Mouse (Mus musculus) kidney, embryonic 14.5 days (tissue): ENCODE results near the gene Thap7. TPM values are rescaled to one million over a fixed set of nuclear protein-coding genes. Genes with fewer than 3 reads are reported as not detected.
"Not testable (repeated sequence)": the region's sequence is repeated elsewhere in the genome, so short reads cannot be mapped to it uniquely, and the experiment has no call there.

Experiments
- ATAC-seq: fragments of 200-750 bp; cut with Nextera tagmentation; 2 replicates; pipeline ENCODE4 v1.8.0; 2017; ENCODE audit warnings: moderate number of reproducible peaks, mild to moderate bottlenecking, moderate TSS enrichment, moderate library complexity; ENCODE audit not compliant: low FRiP score, low TSS enrichment
- H3K27ac ChIP-seq: fragments of 300-500 bp; sonication (generic); 2 replicates; pipeline ENCODE4 v1.5.1; 2014; ENCODE audit warnings: low read depth, mild to moderate bottlenecking, low read length, moderate library complexity, mixed read lengths
- H3K27me3 ChIP-seq: fragments of 300-500 bp; sonication (generic); 2 replicates; pipeline ENCODE4 v1.6.1; 2014; ENCODE audit warnings: mild to moderate bottlenecking, low read length; ENCODE audit not compliant: control insufficient read depth, insufficient read depth
- H3K36me3 ChIP-seq: fragments of 300-500 bp; sonication (generic); 2 replicates; pipeline ENCODE4 v1.6.1; 2014; ENCODE audit warnings: low read length, mixed read lengths; ENCODE audit not compliant: control insufficient read depth, insufficient read depth
- H3K4me1 ChIP-seq: fragments of 300-500 bp; sonication (generic); 2 replicates; pipeline ENCODE4 v1.6.1; 2014; ENCODE audit warnings: low read length, mixed read lengths; ENCODE audit not compliant: control insufficient read depth, insufficient read depth
- H3K4me2 ChIP-seq: fragments of 300-500 bp; sonication (generic); replicated peaks from 2 replicates; pipeline ENCODE4 v1.6.1; 2014; ENCODE audit warnings: low read depth, mild to moderate bottlenecking, low read length
- H3K4me3 ChIP-seq: fragments of 300-500 bp; sonication (generic); 2 replicates; pipeline ENCODE4 v1.5.1; 2014; ENCODE audit warnings: mild to moderate bottlenecking, low read length
- H3K9ac ChIP-seq: fragments of 300-500 bp; sonication (generic); 2 replicates; pipeline ENCODE4 v1.6.1; 2014; ENCODE audit warnings: low read depth, mild to moderate bottlenecking, low read length, moderate library complexity
- H3K9me3 ChIP-seq: fragments of 300-500 bp; sonication (generic); 2 replicates; pipeline ENCODE4 v1.6.1; 2016; ENCODE audit warnings: low read length; ENCODE audit not compliant: control insufficient read depth
- WGBS: fragments of 180-500 bp; shearing (Covaris S2); extraction: QIAGEN DNeasy Blood & Tissue Kit; methylation state at CpG from one replicate; pipeline ENCODE4 v1.1.7; 2014; 5-methylcytosine and 5-hydroxymethylcytosine counted together
- polyA plus RNA-seq: library from polyadenylated mRNA; unstranded; fragments of >200 nt; fragmentation: Nextera tagmentation; extraction: Ambion mirVana; gene quantifications from 2 replicates; pipeline ENCODE4 v1.2.1, GENCODE M21; 2014

Gene Thap7
- polyA plus RNA-seq, 1 experiment from 2014 or later, result 49.1 TPM

DNA sequence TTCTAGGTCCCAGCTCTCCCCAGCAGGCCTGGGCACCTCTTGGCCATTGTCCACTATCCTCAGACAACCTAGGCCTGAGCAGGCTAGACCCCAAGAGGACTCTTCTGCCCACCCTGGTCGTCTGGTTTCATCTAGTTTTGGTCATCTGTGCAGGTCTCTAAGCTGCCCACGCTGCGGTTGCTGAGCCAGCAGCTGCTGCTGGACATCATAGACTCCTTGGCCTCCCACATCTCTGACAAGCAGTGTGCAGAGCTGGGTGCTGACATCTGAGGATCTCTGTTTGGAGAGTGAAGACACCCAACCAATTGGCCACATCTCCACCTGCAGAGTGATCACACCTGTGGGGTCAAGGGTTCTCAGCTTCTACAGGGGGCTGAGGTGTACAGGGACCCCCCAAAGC lies 5.4 kb downstream of the Thap7 start:
- H3K9ac ChIP-seq, result no peak overlapping the region
- no peak overlapping the region for H3K4me3 ChIP-seq
- no peak for ATAC-seq
- 79% methylated on average over 3 of the region's 3 CpGs for WGBS
- H3K36me3 ChIP-seq, result peaks cover 81% of the 10 kb centered on the region
- peaks cover 7% of the 10 kb centered on the region; the same call in 1 of the 2 replicates for H3K4me1 ChIP-seq
- H3K9me3 ChIP-seq, result no peaks in the 10 kb centered on the region
- no peak overlapping the region for H3K4me2 ChIP-seq
- no peaks in the 10 kb centered on the region for H3K27me3 ChIP-seq
- no peak overlapping the region for H3K27ac ChIP-seq

DNA sequence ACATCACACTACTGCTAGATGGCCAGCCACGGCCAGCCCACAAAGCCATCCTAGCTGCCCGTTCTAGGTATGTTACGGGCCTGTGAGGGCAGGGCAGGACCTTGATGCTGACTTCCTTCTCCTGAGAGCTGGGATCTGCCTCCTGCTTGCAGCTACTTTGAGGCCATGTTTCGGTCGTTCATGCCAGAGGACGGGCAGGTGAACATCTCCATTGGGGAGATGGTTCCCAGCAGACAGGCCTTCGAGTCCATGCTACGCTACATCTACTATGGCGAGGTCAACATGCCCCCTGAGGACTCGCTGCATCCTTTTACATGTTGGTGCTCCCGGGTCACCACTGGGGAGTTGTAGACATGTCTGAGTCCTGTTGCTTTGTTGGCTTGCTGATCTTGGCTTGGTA lies 6.8 kb downstream of the Thap7 start:
- Histone ChIP-seq H3K27ac (no peak overlapping the region), H3K4me1 (no peaks in the 10 kb centered on the region), H3K4me2 (no peak overlapping the region), H3K9me3 (no peaks in the 10 kb centered on the region), H3K27me3 (no peaks in the 10 kb centered on the region), H3K4me3 (no peak overlapping the region), H3K9ac (no peak overlapping the region), H3K36me3 (peaks cover 92% of the 10 kb centered on the region)
- 92% methylated on average over 11 of the region's 11 CpGs for WGBS
- ATAC-seq, result no peak

DNA sequence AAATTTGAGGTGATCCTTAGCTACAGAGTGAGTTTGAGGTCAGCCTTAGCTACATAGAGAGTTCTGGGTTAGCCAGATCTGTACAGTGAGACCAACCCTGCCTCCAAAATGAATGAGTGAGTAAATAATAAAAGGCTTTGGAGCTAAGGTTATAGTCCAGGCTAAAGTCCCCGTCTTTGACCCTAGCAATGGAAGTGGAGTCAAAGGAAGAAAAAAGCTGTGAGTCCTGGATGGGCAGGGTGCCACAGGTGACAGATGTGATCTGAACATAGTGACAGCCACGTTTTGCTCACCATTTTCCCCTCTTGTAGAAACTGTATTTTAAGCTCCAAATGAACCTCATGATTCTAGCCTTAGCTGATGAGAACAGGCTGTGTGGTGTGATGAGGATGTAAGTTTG lies 12.0 kb downstream of the Thap7 start:
- ATAC-seq, result no peak
- no peak overlapping the region for H3K9ac ChIP-seq
- no peaks in the 10 kb centered on the region for H3K27me3 ChIP-seq
- no peaks in the 10 kb centered on the region for H3K4me1 ChIP-seq
- peaks cover 74% of the 10 kb centered on the region for H3K36me3 ChIP-seq
- WGBS, result 89% methylated on average over 2 of the region's 2 CpGs
- H3K9me3 ChIP-seq, result no peaks in the 10 kb centered on the region
- no peak overlapping the region for H3K4me3 ChIP-seq
- no peak overlapping the region for H3K4me2 ChIP-seq
- no peak overlapping the region for H3K27ac ChIP-seq

DNA sequence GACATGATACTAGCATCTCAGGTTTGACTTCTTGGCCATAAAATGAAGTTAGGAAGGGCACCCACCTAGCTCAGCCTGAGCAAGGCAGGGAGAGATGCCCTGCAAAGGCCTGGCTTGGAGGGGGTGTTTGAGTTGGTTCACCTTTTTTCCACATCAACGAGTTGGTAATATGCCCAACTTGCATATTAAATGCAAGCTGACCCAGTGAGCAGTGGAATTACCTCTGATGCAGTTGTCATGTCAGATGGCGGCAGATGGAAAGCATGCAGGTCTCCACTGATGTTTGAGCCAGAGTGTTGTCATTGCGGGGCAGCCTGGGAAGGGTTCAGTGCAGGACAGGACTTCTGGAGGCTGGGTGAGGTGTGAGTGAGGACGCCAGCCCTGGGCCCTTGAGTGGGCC lies 19.5 kb downstream of the Thap7 start:
- H3K9ac ChIP-seq, result no peak overlapping the region
- H3K4me3 ChIP-seq, result no peak overlapping the region
- no peak overlapping the region for H3K27ac ChIP-seq
- H3K4me1 ChIP-seq, result peaks cover 7% of the 10 kb centered on the region
- WGBS, result 93% methylated on average over 4 of the region's 4 CpGs
- H3K36me3 ChIP-seq, result peaks cover 32% of the 10 kb centered on the region
- no peaks in the 10 kb centered on the region for H3K9me3 ChIP-seq
- no peaks in the 10 kb centered on the region for H3K27me3 ChIP-seq
- H3K4me2 ChIP-seq, result no peak overlapping the region
- no peak for ATAC-seq

DNA sequence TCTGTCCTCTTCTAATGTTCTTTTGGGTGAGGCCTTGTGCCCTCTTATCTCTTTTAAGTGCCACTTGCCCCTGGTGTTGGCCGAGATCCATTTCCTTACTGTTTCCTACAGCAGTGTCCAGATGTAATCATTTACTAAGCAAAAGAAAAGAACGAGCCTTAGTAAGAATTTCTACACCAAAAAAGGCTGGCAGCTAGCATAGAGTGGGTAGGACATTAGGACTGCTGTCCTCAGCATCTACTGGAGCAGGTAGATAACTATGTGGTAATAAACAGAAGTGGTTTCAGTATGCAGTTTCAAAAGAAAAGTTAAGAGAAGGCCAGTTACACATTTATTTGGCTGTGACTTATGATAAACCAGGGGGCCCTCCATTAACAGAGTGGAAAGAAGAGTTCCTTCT lies 20.2 kb downstream of the Thap7 start:
- ATAC-seq, result no peak
- H3K27ac ChIP-seq, result no peak overlapping the region
- no peaks in the 10 kb centered on the region for H3K27me3 ChIP-seq
- no peak overlapping the region for H3K4me3 ChIP-seq
- no peaks in the 10 kb centered on the region for H3K9me3 ChIP-seq
- H3K4me1 ChIP-seq, result peaks cover 7% of the 10 kb centered on the region
- no peak overlapping the region for H3K4me2 ChIP-seq
- peaks cover 25% of the 10 kb centered on the region for H3K36me3 ChIP-seq
- no peak overlapping the region for H3K9ac ChIP-seq
- 91% methylated on average over 2 of the region's 2 CpGs for WGBS

DNA sequence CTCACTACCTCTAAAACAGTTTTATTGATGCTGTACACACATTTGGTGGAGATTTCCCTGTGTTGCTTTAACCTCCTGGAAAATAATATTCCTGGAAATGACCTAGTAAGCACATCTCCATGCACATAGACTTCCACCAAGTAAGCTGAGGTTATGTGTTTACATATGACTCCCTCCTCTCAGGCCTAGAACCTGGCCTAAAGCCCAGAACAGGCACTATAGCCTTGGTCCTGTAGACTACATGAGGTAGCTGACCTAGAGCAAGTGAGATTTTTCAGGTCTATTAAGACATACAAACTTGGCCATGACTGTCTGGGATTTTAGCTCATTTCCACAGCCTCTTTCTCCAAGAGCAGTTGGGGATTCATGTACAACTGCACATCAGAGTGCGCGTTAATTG lies 20.8 kb downstream of the Thap7 start:
- 99% methylated on average over 2 of the region's 2 CpGs for WGBS
- Histone ChIP-seq H3K4me3 (no peak overlapping the region; the same call in 1 of the 2 replicates), H3K27me3 (no peaks in the 10 kb centered on the region)

DNA sequence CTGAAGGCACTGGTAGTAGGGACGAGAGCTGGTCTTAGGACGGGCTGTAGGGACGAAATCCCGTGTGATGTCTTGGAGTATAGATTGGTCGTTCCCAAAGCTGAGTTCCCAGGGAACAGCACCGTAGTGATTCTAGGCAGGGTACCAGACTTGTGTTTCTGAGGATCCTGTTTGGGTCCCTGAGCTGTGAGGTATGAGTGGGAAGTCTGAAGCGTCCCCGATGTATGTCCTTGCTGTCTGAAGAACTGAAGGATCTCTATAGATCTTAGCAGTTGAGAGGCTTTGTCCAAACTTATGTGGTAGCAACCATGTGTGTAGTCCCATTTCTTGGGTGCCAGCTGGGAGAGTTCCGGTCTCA lies 21.7 kb downstream of the Thap7 start:
- H3K4me1 ChIP-seq, result peaks cover 7% of the 10 kb centered on the region
- H3K27ac ChIP-seq, result no peak overlapping the region
- no peaks in the 10 kb centered on the region for H3K9me3 ChIP-seq
- 14% methylated on average over 9 of the region's 9 CpGs for WGBS
- ATAC-seq, result peak; percentile 2; the same call in 1 of the 2 replicates
- no peaks in the 10 kb centered on the region for H3K27me3 ChIP-seq
- peak overlapping the region; percentile 61 for H3K4me2 ChIP-seq
- H3K36me3 ChIP-seq, result peaks cover 22% of the 10 kb centered on the region
- H3K4me3 ChIP-seq, result peak overlapping the region; percentile 63
- peak overlapping the region; percentile 75 for H3K9ac ChIP-seq

More for the DNA sequence above, 20.8 kb downstream of the Thap7 start:
- ATAC-seq, result no peak
- Histone ChIP-seq H3K9ac (no peak overlapping the region), H3K27ac (no peak overlapping the region), H3K9me3 (no peaks in the 10 kb centered on the region), H3K36me3 (peaks cover 22% of the 10 kb centered on the region), H3K4me2 (no peak overlapping the region), H3K4me1 (peaks cover 7% of the 10 kb centered on the region)

DNA sequence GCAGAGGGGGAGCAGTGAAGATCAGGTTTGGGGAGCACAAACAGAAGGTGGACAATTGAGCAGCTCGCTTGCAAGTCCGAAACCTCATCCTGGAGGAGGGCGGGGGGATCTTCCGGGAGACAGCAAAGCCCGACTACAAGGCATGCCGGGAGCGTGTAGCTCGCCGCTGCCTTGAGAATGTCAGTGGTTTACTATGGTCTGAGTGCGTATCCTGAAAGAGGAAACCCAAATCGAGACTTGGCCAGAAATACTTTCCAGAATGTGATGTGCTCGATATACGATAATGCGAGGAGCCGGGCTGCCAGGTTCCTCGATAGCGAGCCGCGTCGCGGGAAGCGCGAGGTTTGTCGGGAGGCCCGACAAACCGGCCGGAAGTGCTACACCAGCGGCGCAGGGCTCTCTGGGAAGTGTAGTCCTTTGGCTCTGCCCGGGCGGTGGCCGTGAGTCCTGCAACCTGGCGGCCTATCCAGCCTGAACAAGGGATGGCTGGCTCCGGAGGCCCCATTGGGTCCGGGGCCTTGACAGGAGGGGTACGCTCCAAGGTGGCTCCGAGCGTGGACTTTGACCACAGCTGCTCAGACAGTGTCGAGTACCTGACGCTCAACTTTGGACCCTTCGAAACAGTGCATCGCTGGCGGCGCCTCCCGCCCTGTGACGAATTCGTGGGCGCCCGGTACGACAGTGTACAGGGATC lies 22.2 kb downstream of the Thap7 start, which contains the start of gene Lztr1:
TSS of gene Lztr1 (plus strand) at position 143 of the 694 bp plus-strand sequence.
- H3K9ac ChIP-seq, result peak within 1 kb of the TSS; percentile 75
- peaks cover 7% of the 10 kb centered on the region for H3K4me1 ChIP-seq
- ATAC-seq, result peak; percentile 98
- WGBS, result 1% methylated on average over 50 of the region's 50 CpGs
- peak within 1 kb of the TSS; percentile 63 for H3K4me3 ChIP-seq
- H3K4me2 ChIP-seq, result peak within 1 kb of the TSS; percentile 61
- peaks cover 18% of the 10 kb centered on the region for H3K36me3 ChIP-seq
- no peaks in the 10 kb centered on the region for H3K27me3 ChIP-seq
- peak within 1 kb of the TSS; percentile 68; the same call in 1 of the 2 replicates for H3K27ac ChIP-seq
- no peaks in the 10 kb centered on the region for H3K9me3 ChIP-seq

DNA sequence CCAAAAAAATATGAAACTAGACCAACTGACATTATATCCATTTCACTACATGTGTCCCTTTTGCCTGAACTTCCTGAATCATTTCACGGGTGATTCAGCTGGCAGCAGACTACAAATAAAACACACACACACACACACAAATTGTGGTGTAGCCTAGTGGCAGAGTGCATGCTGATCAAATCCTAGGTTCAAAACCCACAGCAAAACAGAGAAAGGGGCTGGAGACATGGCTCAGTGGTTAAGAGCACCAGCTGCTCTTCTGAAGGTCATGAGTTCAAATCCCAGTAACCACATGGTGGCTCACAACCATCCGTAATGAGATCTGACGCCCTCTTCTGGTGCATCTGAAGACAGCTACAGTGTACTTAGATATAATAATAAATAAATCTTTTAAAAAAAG lies 22.9 kb downstream of the Thap7 start:
- H3K27ac ChIP-seq, H3K4me1 ChIP-seq, ATAC-seq, H3K27me3 ChIP-seq, H3K9me3 ChIP-seq: not testable (repeated sequence)
- Histone ChIP-seq H3K9ac (peak overlapping the region; percentile 75), H3K4me2 (peak overlapping the region; percentile 61), H3K4me3 (peak overlapping the region; percentile 63), H3K36me3 (peaks cover 12% of the 10 kb centered on the region; the same call in 1 of the 2 replicates)
- 30% methylated on average over 3 of the region's 3 CpGs for WGBS
